Mouse (Mus musculus) embryonic fibroblast, embryonic 13.5 days (primary cell): ENCODE results near the gene Gm10031. TPM values are rescaled to one million over a fixed set of nuclear protein-coding genes. Genes with fewer than 3 reads are reported as not detected.
"Not testable (repeated sequence)": the region's sequence is repeated elsewhere in the genome, so short reads cannot be mapped to it uniquely, and the experiment has no call there.

Experiments used
- H3K27ac ChIP-seq: 2 replicates; pipeline ENCODE4 v1.5.1; 2012; ENCODE audit warnings: low read length, control low read depth, inconsistent platforms; ENCODE audit not compliant: insufficient read depth
- H3K4me1 ChIP-seq: 2 replicates; pipeline ENCODE4 v1.6.1; 2011; ENCODE audit warnings: low read length; ENCODE audit not compliant: control insufficient read depth, insufficient read depth
- H3K4me3 ChIP-seq: 2 replicates; pipeline ENCODE4 v1.5.1; 2011; ENCODE audit warnings: mild to moderate bottlenecking, control low read depth, low read length; ENCODE audit not compliant: insufficient read depth
- CTCF ChIP-seq: IDR thresholded peaks from 2 replicates; pipeline ENCODE4 v1.5.1; 2011; ENCODE audit warnings: mild to moderate bottlenecking, control low read depth, low read length, moderate library complexity, borderline replicate concordance; ENCODE audit not compliant: insufficient read depth
- POLR2A ChIP-seq: IDR thresholded peaks from 2 replicates; pipeline ENCODE4 v1.6.1; 2011; ENCODE audit warnings: low read depth, mild to moderate bottlenecking, control low read depth, low read length, moderate library complexity
- polyA plus RNA-seq: library from polyadenylated mRNA; stranded (reverse); fragments of >200 nt; gene quantifications from 2 replicates; pipeline ENCODE4 v1.2.4, GENCODE M21; 2011; ENCODE audit warnings: low read depth; ENCODE audit not compliant: missing spikeins, insufficient read length

The Gm10031 gene
- polyA plus RNA-seq: 27.4 and 30.8 TPM in 2 replicates

GRCm38 (mm10) chr1:156523842-156524241 lies at the start of gene Gm10031:
Gene Gm10031, plus strand, starts transcription at chr1:156524012.
- not testable (repeated sequence) for H3K4me1 ChIP-seq, H3K27ac ChIP-seq, H3K4me3 ChIP-seq

- Histone ChIP-seq H3K27ac (no peak overlapping the region), H3K4me3 (no peak overlapping the region), H3K4me1 (peaks cover 4% of the 10 kb centered on the region; the same call in 1 of the 2 replicates)
- TF ChIP-seq CTCF: no peak
- TF ChIP-seq POLR2A: no peak
Observed at GRCm38 (mm10) chr1:156474854-156475253, 49.0 kb upstream of the Gm10031 start.

GRCm38 (mm10) chr1:156476016-156476415 lies 47.8 kb upstream of the Gm10031 start:
- no peak overlapping the region for H3K4me3 ChIP-seq
- TF ChIP-seq CTCF: no peak
- TF ChIP-seq POLR2A: no peak
- H3K27ac ChIP-seq: peak overlapping the region; percentile 60; the same call in 1 of the 2 replicates
- peaks cover 4% of the 10 kb centered on the region; the same call in 1 of the 2 replicates for H3K4me1 ChIP-seq

- TF ChIP-seq CTCF (no peak), POLR2A (no peak)
- Histone ChIP-seq H3K4me1 (peaks cover 4% of the 10 kb centered on the region; the same call in 1 of the 2 replicates), H3K27ac (no peak overlapping the region), H3K4me3 (no peak overlapping the region)
Observed at GRCm38 (mm10) chr1:156476535-156476934, 47.3 kb upstream of the Gm10031 start.

- H3K4me3 ChIP-seq: no peak overlapping the region
- H3K27ac ChIP-seq: no peak overlapping the region
- TF ChIP-seq POLR2A: no peak
- no peak for TF ChIP-seq CTCF
- 0 out of 2 replicates have a peak, but pooled peaks cover 2% of the 10 kb centered on the region for H3K4me1 ChIP-seq
Observed at GRCm38 (mm10) chr1:156481826-156482225, 42.0 kb upstream of the Gm10031 start.

- Histone ChIP-seq H3K27ac (no peak overlapping the region), H3K4me1 (no peaks in the 10 kb centered on the region), H3K4me3 (no peak overlapping the region)
- TF ChIP-seq POLR2A: no peak
- TF ChIP-seq CTCF: no peak
Observed at GRCm38 (mm10) chr1:156487498-156487897, 36.3 kb upstream of the Gm10031 start.

GRCm38 (mm10) chr1:156488031-156488430 lies 35.8 kb upstream of the Gm10031 start:
- Histone ChIP-seq H3K27ac (no peak overlapping the region), H3K4me3 (no peak overlapping the region)
- TF ChIP-seq CTCF: no peak

GRCm38 (mm10) chr1:156491226-156491796 lies 32.5 kb upstream of the Gm10031 start:
- TF ChIP-seq POLR2A (no peak), CTCF (no peak)
- Histone ChIP-seq H3K4me3 (no peak overlapping the region), H3K4me1 (no peaks in the 10 kb centered on the region), H3K27ac (no peak overlapping the region)

More at GRCm38 (mm10) chr1:156488031-156488430, 35.8 kb upstream of the Gm10031 start:
- H3K4me1 ChIP-seq: no peaks in the 10 kb centered on the region

GRCm38 (mm10) chr1:156495025-156495424 lies 28.8 kb upstream of the Gm10031 start:
- Histone ChIP-seq H3K4me3 (no peak overlapping the region), H3K27ac (no peak overlapping the region), H3K4me1 (no peaks in the 10 kb centered on the region)
- TF ChIP-seq CTCF: no peak
- no peak for TF ChIP-seq POLR2A

- TF ChIP-seq POLR2A (no peak), CTCF (no peak)
- Histone ChIP-seq H3K4me3 (no peak overlapping the region), H3K4me1 (no peaks in the 10 kb centered on the region), H3K27ac (no peak overlapping the region)
Observed at GRCm38 (mm10) chr1:156496910-156497309, 26.9 kb upstream of the Gm10031 start.
